ENCODE assay signal across 10 mouse cellular contexts in genomic region chr5:20884036-20884620, GRCm38 (mm10). TPM values are rescaled to one million over a fixed set of nuclear protein-coding genes. Genes with fewer than 3 reads are reported as not detected.
DNase-seq lines count a peak whose midpoint lies in the region; ATAC-seq and TF ChIP-seq lines count a peak whose summit lies in the region.
"Had no signal": no experiment of that assay in that cellular context is flagged by ENCODE, and none has a peak within 500 bp of the region (broad histone marks: within the 10 kb centered on the region; RNA-seq: fewer than 3 reads in every experiment).

No protein-coding gene starts in this region.

- H3K27me3 ChIP-seq in liver, embryonic 11.5 days (replicated peaks; ENCODE audit: control insufficient read depth, insufficient read depth, low read length): no peaks in the 10 kb centered on the region
- H3K27me3 ChIP-seq in hindbrain, embryonic 16.5 days (replicated peaks; ENCODE audit: control insufficient read depth, insufficient read depth, low read length): no peaks in the 10 kb centered on the region
- no peaks in the 10 kb centered on the region for H3K27me3 ChIP-seq in neural tube, embryonic 12.5 days (replicated peaks)

- no peak for ATAC-seq in liver, embryonic 11.5 days (replicated peaks; ENCODE audit: low FRiP score)
- ATAC-seq in hindbrain, embryonic 16.5 days: no peak
- no peak for ATAC-seq in neural tube, embryonic 12.5 days (ENCODE audit: low FRiP score, low read depth)

- H3K27ac ChIP-seq in liver, embryonic 11.5 days (ENCODE audit: low read depth, low read length): no peak overlapping the region
- H3K27ac ChIP-seq in bone marrow, adult 2 months (ENCODE audit: control insufficient read depth, insufficient read depth, low read depth, low read length, poor library complexity): no peak overlapping the region
- H3K27ac ChIP-seq in hindbrain, embryonic 16.5 days (ENCODE audit: low read depth, low read length): no peak overlapping the region
- H3K27ac ChIP-seq in neural tube, embryonic 12.5 days: no peak overlapping the region
- H3K27ac ChIP-seq: layer of hippocampus, adult 2 months had no signal

- no peak overlapping the region for H3K9ac ChIP-seq in liver, embryonic 11.5 days (ENCODE audit: low read depth, low read length)
- no peak overlapping the region for H3K9ac ChIP-seq in hindbrain, embryonic 16.5 days (ENCODE audit: low read depth, low read length)
- H3K9ac ChIP-seq in neural tube, embryonic 12.5 days: no peak overlapping the region; the same call in 1 of the 2 replicates

- peaks cover 7% of the 10 kb centered on the region; the same call in 1 of the 2 replicates for H3K36me3 ChIP-seq in liver, embryonic 11.5 days (ENCODE audit: control insufficient read depth, insufficient read depth, low read length)
- peaks cover 4% of the 10 kb centered on the region; the same call in 1 of the 2 replicates for H3K36me3 ChIP-seq in hindbrain, embryonic 16.5 days (ENCODE audit: control insufficient read depth, insufficient read depth, low read length)
- peaks cover 12% of the 10 kb centered on the region for H3K36me3 ChIP-seq in neural tube, embryonic 12.5 days

- no peak for TF ChIP-seq CTCF in bone marrow, adult 2 months (IDR thresholded peaks at IDR 0.05; ENCODE audit: control insufficient read depth, insufficient read depth, low read length)

- no peak for TF ChIP-seq POLR2A in bone marrow, adult 2 months (IDR thresholded peaks at IDR 0.05; ENCODE audit: borderline replicate concordance, control insufficient read depth, low read depth, low read length)

- WGBS in liver, embryonic 11.5 days: 71% methylated on average over 4 of the region's 4 CpGs
- WGBS in bone marrow, adult 2 months: 64% methylated on average over 4 of the region's 4 CpGs
- WGBS in hindbrain, embryonic 16.5 days: 83% methylated on average over 4 of the region's 4 CpGs
- 81% methylated on average over 4 of the region's 4 CpGs for WGBS in neural tube, embryonic 12.5 days

- H3K4me1 ChIP-seq in liver, embryonic 11.5 days (replicated peaks; ENCODE audit: control insufficient read depth, insufficient read depth, low read length): peaks cover 16% of the 10 kb centered on the region
- peaks cover 2% of the 10 kb centered on the region; the same call in 1 of the 2 replicates for H3K4me1 ChIP-seq in bone marrow, adult 2 months (ENCODE audit: control insufficient read depth, insufficient read depth, low read length)
- peaks cover 19% of the 10 kb centered on the region for H3K4me1 ChIP-seq in hindbrain, embryonic 16.5 days (ENCODE audit: control insufficient read depth, insufficient read depth, low read depth, low read length)
- H3K4me1 ChIP-seq in neural tube, embryonic 12.5 days: peaks cover 21% of the 10 kb centered on the region

- H3K4me3 ChIP-seq in liver, embryonic 11.5 days (ENCODE audit: low read depth, low read length): peak overlapping the region; percentile 92
- H3K4me3 ChIP-seq in bone marrow, adult 2 months (replicated peaks; ENCODE audit: control insufficient read depth, low read depth, low read length): peak overlapping the region; percentile 3
- no peak overlapping the region for H3K4me3 ChIP-seq in hindbrain, embryonic 16.5 days (ENCODE audit: low read length)
- no peak overlapping the region; the same call in 1 of the 2 replicates for H3K4me3 ChIP-seq in neural tube, embryonic 12.5 days

- no peaks in the 10 kb centered on the region for H3K9me3 ChIP-seq in liver, embryonic 11.5 days (ENCODE audit: control insufficient read depth, low read length)
- no peaks in the 10 kb centered on the region for H3K9me3 ChIP-seq in hindbrain, embryonic 16.5 days (ENCODE audit: control insufficient read depth, low read length)
- no peaks in the 10 kb centered on the region for H3K9me3 ChIP-seq in neural tube, embryonic 12.5 days

- DNase-seq in liver, embryonic 11.5 days (ENCODE audit: low spot score): no peak
- DNase-seq in liver: no peak
- no peak for DNase-seq in thymus, postnatal 25 days
- no peak for DNase-seq in spleen, postnatal 10 days (ENCODE audit: low spot score in 2 of 2)
- DNase-seq: cerebellum, postnatal 25 days; gastrocnemius, postnatal 10 days had no signal

- H3K4me2 ChIP-seq in liver, embryonic 11.5 days: peak overlapping the region; percentile 71
- peak overlapping the region; percentile 36 for H3K4me2 ChIP-seq in hindbrain, embryonic 16.5 days (ENCODE audit: low read length)
- peak overlapping the region; percentile 69 for H3K4me2 ChIP-seq in neural tube, embryonic 12.5 days (replicated peaks)

RNA-seq across cellular contexts. Expression of gene Tmem60, which starts 2.1 kb away (rescaled TPM):
- polyA plus RNA-seq in liver, embryonic 11.5 days (2014; fragmentation: Nextera tagmentation; extraction: Ambion mirVana): 48.0 and 55.4 TPM in 2 replicates
- polyA plus RNA-seq in bone marrow, adult 2 months (2011; ENCODE audit: insufficient read depth, insufficient read length, low replicate concordance, missing spikeins): 14.6 and 15.1 TPM in 2 replicates
- polyA plus RNA-seq in hindbrain, embryonic 16.5 days (2015; fragmentation: Nextera tagmentation; extraction: Ambion mirVana): 64.0 and 70.5 TPM in 2 replicates
- polyA plus RNA-seq in neural tube, embryonic 12.5 days (2016; fragmentation: Nextera tagmentation; extraction: Ambion mirVana): 56.6 and 57.7 TPM in 2 replicates

RNA-seq across cellular contexts. Expression of gene Phtf2, which starts 2.2 kb away (rescaled TPM):
- polyA plus RNA-seq in liver, embryonic 11.5 days (2014; fragmentation: Nextera tagmentation; extraction: Ambion mirVana): 17.0 and 18.2 TPM in 2 replicates
- 4.6 and 4.7 TPM in 2 replicates for polyA plus RNA-seq in bone marrow, adult 2 months (2011; ENCODE audit: insufficient read depth, insufficient read length, low replicate concordance, missing spikeins)
- polyA plus RNA-seq in hindbrain, embryonic 16.5 days (2015; fragmentation: Nextera tagmentation; extraction: Ambion mirVana): 23.9 and 27.4 TPM in 2 replicates
- 21.1 and 23.4 TPM in 2 replicates for polyA plus RNA-seq in neural tube, embryonic 12.5 days (2016; fragmentation: Nextera tagmentation; extraction: Ambion mirVana)

Comparison
In these comparisons a context has a peak if more than half of its experiments do, and no peak if none do; other contexts are left out.
1. H3K4me3 ChIP-seq: peak in liver, embryonic 11.5 days (single experiment) and bone marrow, adult 2 months (single experiment); none in hindbrain, embryonic 16.5 days (single experiment) and neural tube, embryonic 12.5 days (single experiment).
2. Peak in every context shown above with its lines, with median percentiles within 50 percentile points of each other: H3K4me2 ChIP-seq.